Mouse (Mus musculus) liver, embryonic 12.5 days (tissue): ENCODE results near the gene Colgalt1. TPM values are rescaled to one million over a fixed set of nuclear protein-coding genes. Genes with fewer than 3 reads are reported as not detected.

ENCODE experiments used
- ATAC-seq: fragments of 200-750 bp; cut with Nextera tagmentation; 2 replicates; pipeline ENCODE4 v1.8.0; 2017; ENCODE audit warnings: moderate number of reproducible peaks, mild to moderate bottlenecking, moderate library complexity
- H3K27ac ChIP-seq: fragments of 300-500 bp; sonication (generic); 2 replicates; pipeline ENCODE4 v1.5.1; 2016; ENCODE audit warnings: mild to moderate bottlenecking
- H3K27me3 ChIP-seq: fragments of 300-500 bp; sonication (generic); replicated peaks from 2 replicates; pipeline ENCODE4 v1.6.1; 2016; ENCODE audit warnings: mild to moderate bottlenecking, moderate library complexity
- H3K36me3 ChIP-seq: fragments of 300-500 bp; sonication (generic); 2 replicates; pipeline ENCODE4 v1.6.1; 2016; ENCODE audit warnings: mild to moderate bottlenecking, moderate library complexity
- H3K4me1 ChIP-seq: fragments of 300-500 bp; sonication (generic); 2 replicates; pipeline ENCODE4 v1.6.1; 2016
- H3K4me2 ChIP-seq: fragments of 300-500 bp; sonication (generic); 2 replicates; pipeline ENCODE4 v1.6.1; 2016; ENCODE audit warnings: mild to moderate bottlenecking, moderate library complexity
- H3K4me3 ChIP-seq: fragments of 300-500 bp; sonication (generic); 2 replicates; pipeline ENCODE4 v1.5.1; 2016; ENCODE audit warnings: mild to moderate bottlenecking, moderate library complexity
- H3K9ac ChIP-seq: fragments of 300-500 bp; sonication (generic); 2 replicates; pipeline ENCODE4 v1.6.1; 2016; ENCODE audit warnings: mild to moderate bottlenecking, moderate library complexity
- H3K9me3 ChIP-seq: fragments of 300-500 bp; sonication (generic); replicated peaks from 2 replicates; pipeline ENCODE4 v1.6.1; 2016; ENCODE audit warnings: mild to moderate bottlenecking, moderate library complexity
- WGBS: fragments of 180-500 bp; shearing (Covaris S2); methylation state at CpG from one replicate; pipeline ENCODE4 v1.1.7; 2016; ENCODE audit not compliant: insufficient replicate concordance; 5-methylcytosine and 5-hydroxymethylcytosine counted together
- polyA plus RNA-seq: library from polyadenylated mRNA; unstranded; fragments of >200 nt; fragmentation: Nextera tagmentation; extraction: Ambion mirVana; gene quantifications from 2 replicates; pipeline ENCODE4 v1.2.1, GENCODE M21; 2016

Colgalt1 gene
- polyA plus RNA-seq, 1 experiment from 2014 or later, result 30.1 TPM

GRCm38 (mm10) chr8:71665331-71666130 is 54.7 kb downstream of the Colgalt1 start:
- Histone ChIP-seq H3K9ac (no peak overlapping the region), H3K27ac (no peak overlapping the region), H3K4me1 (peaks cover 37% of the 10 kb centered on the region), H3K4me2 (peak overlapping the region; percentile 64), H3K36me3 (no peaks in the 10 kb centered on the region), H3K27me3 (peaks cover 78% of the 10 kb centered on the region), H3K9me3 (no peaks in the 10 kb centered on the region), H3K4me3 (peak overlapping the region; percentile 29)
- 3% methylated on average over 22 of the region's 22 CpGs for WGBS
- peak; percentile 69 for ATAC-seq

- H3K4me1 ChIP-seq, result peaks cover 49% of the 10 kb centered on the region
- H3K9me3 ChIP-seq, result no peaks in the 10 kb centered on the region
- H3K4me3 ChIP-seq, result no peak overlapping the region
- ATAC-seq, result no peak
- WGBS, result 66% methylated on average over 1 of the region's 1 CpGs
- peaks cover 79% of the 10 kb centered on the region for H3K27me3 ChIP-seq
- no peak overlapping the region for H3K9ac ChIP-seq
- H3K36me3 ChIP-seq, result no peaks in the 10 kb centered on the region
- no peak overlapping the region for H3K27ac ChIP-seq
- H3K4me2 ChIP-seq, result no peak overlapping the region
Measured at GRCm38 (mm10) chr8:71666855-71667254, 56.1 kb downstream of the Colgalt1 start.

GRCm38 (mm10) chr8:71667256-71667655 is 56.5 kb downstream of the Colgalt1 start:
- Histone ChIP-seq H3K4me2 (no peak overlapping the region), H3K4me1 (peaks cover 53% of the 10 kb centered on the region)

GRCm38 (mm10) chr8:71668220-71668975 is 57.6 kb downstream of the Colgalt1 start:
- WGBS, result 2% methylated on average over 21 of the region's 21 CpGs
- Histone ChIP-seq H3K9me3 (no peaks in the 10 kb centered on the region), H3K36me3 (no peaks in the 10 kb centered on the region), H3K4me2 (peak overlapping the region; percentile 47), H3K27me3 (peaks cover 64% of the 10 kb centered on the region), H3K27ac (0 out of 2 replicates have a peak overlapping the region, but pooled peaks have one; percentile 12), H3K4me3 (peak overlapping the region; percentile 22; the same call in 1 of the 2 replicates), H3K4me1 (peaks cover 55% of the 10 kb centered on the region), H3K9ac (no peak overlapping the region)
- no peak for ATAC-seq

More at GRCm38 (mm10) chr8:71667256-71667655, 56.5 kb downstream of the Colgalt1 start:
- Histone ChIP-seq H3K4me3 (no peak overlapping the region), H3K36me3 (no peaks in the 10 kb centered on the region), H3K9me3 (no peaks in the 10 kb centered on the region), H3K9ac (no peak overlapping the region), H3K27ac (0 out of 2 replicates have a peak overlapping the region, but pooled peaks have one; percentile 15), H3K27me3 (peaks cover 75% of the 10 kb centered on the region)
- WGBS, result 62% methylated on average over 5 of the region's 5 CpGs
- ATAC-seq, result no peak

GRCm38 (mm10) chr8:71670198-71670597 is 59.4 kb downstream of the Colgalt1 start:
- peak overlapping the region; percentile 58 for H3K4me3 ChIP-seq
- H3K27me3 ChIP-seq, result peaks cover 59% of the 10 kb centered on the region
- no peaks in the 10 kb centered on the region for H3K36me3 ChIP-seq
- peak overlapping the region; percentile 92 for H3K4me2 ChIP-seq
- no peak overlapping the region for H3K9ac ChIP-seq
- no peak for ATAC-seq
- no peak overlapping the region for H3K27ac ChIP-seq
- H3K9me3 ChIP-seq, result no peaks in the 10 kb centered on the region
- peaks cover 52% of the 10 kb centered on the region for H3K4me1 ChIP-seq
- WGBS, result 22% methylated on average over 12 of the region's 12 CpGs

- H3K27me3 ChIP-seq, result peaks cover 57% of the 10 kb centered on the region
Measured at GRCm38 (mm10) chr8:71670621-71671548, 60.1 kb downstream of the Colgalt1 start.

GRCm38 (mm10) chr8:71671549-71671965 is 60.8 kb downstream of the Colgalt1 start, which contains the start of gene Unc13a:
TSS of gene Unc13a (minus strand) at chr8:71671757.
- H3K4me3 ChIP-seq, result peak within 1 kb of the TSS; percentile 58
- H3K9ac ChIP-seq, result 0 out of 2 replicates have a peak within 1 kb of the TSS, but pooled peaks have one; percentile 29
- 0% methylated on average over 41 of the region's 42 CpGs for WGBS
- peak; percentile 59 for ATAC-seq
- no peaks in the 10 kb centered on the region for H3K9me3 ChIP-seq
- no peak within 1 kb of the TSS for H3K27ac ChIP-seq
- peaks cover 50% of the 10 kb centered on the region for H3K27me3 ChIP-seq
- peaks cover 53% of the 10 kb centered on the region for H3K4me1 ChIP-seq
- peak within 1 kb of the TSS; percentile 92 for H3K4me2 ChIP-seq
- no peaks in the 10 kb centered on the region for H3K36me3 ChIP-seq

More at GRCm38 (mm10) chr8:71670621-71671548, 60.1 kb downstream of the Colgalt1 start:
- H3K9me3 ChIP-seq, result no peaks in the 10 kb centered on the region
- peak overlapping the region; percentile 58 for H3K4me3 ChIP-seq
- H3K4me1 ChIP-seq, result peaks cover 53% of the 10 kb centered on the region
- 2% methylated on average over 62 of the region's 64 CpGs for WGBS
- no peak overlapping the region for H3K9ac ChIP-seq
- H3K36me3 ChIP-seq, result no peaks in the 10 kb centered on the region
- ATAC-seq, result peak; percentile 43
- peak overlapping the region; percentile 92 for H3K4me2 ChIP-seq
- no peak overlapping the region for H3K27ac ChIP-seq

GRCm38 (mm10) chr8:71672168-71672735 is 61.5 kb downstream of the Colgalt1 start:
- Histone ChIP-seq H3K9ac (0 out of 2 replicates have a peak overlapping the region, but pooled peaks have one; percentile 29), H3K36me3 (no peaks in the 10 kb centered on the region), H3K9me3 (no peaks in the 10 kb centered on the region), H3K27me3 (peaks cover 43% of the 10 kb centered on the region), H3K4me3 (peak overlapping the region; percentile 58; the same call in 1 of the 2 replicates), H3K4me2 (peak overlapping the region; percentile 92), H3K27ac (no peak overlapping the region), H3K4me1 (peaks cover 60% of the 10 kb centered on the region)
- no peak for ATAC-seq
- WGBS, result 64% methylated on average over 6 of the region's 6 CpGs

GRCm38 (mm10) chr8:71674071-71674470 is 63.3 kb downstream of the Colgalt1 start:
- no peak overlapping the region for H3K27ac ChIP-seq
- peaks cover 54% of the 10 kb centered on the region for H3K4me1 ChIP-seq
- WGBS, result 68% methylated on average over 2 of the region's 2 CpGs
- no peak for ATAC-seq
- H3K4me3 ChIP-seq, result no peak overlapping the region
- H3K9me3 ChIP-seq, result no peaks in the 10 kb centered on the region
- H3K27me3 ChIP-seq, result peaks cover 30% of the 10 kb centered on the region
- no peaks in the 10 kb centered on the region for H3K36me3 ChIP-seq
- H3K9ac ChIP-seq, result no peak overlapping the region
- no peak overlapping the region for H3K4me2 ChIP-seq
